Mouse (Mus musculus) adrenal gland, postnatal 14 days (tissue): ENCODE measurements around the gene Rex1bd. TPM values are rescaled to one million over a fixed set of nuclear protein-coding genes. Genes with fewer than 3 reads are reported as not detected.

ENCODE experiments used
- DNase-seq: peaks from one replicate; pipeline ENCODE4 v3.0.0; 2021; ENCODE audit warnings: mixed read lengths
- total RNA-seq: library from RNA; stranded (reverse); gene quantifications from 2 replicates; pipeline ENCODE4 v1.2.3, GENCODE M21; 2021

Rex1bd gene
- total RNA-seq, 1 experiment from 2014 or later: 123 TPM

GRCm38 (mm10) chr8:70476333-70477268 lies 30.0 kb downstream of the Rex1bd start, which contains the start of gene Klhl26:
TSS of gene Klhl26 (minus strand) at chr8:70476968.
- peak; percentile 99 for DNase-seq

GRCm38 (mm10) chr8:70471856-70472255 lies 34.7 kb downstream of the Rex1bd start:
- DNase-seq: no peak

- DNase-seq: no peak
Measured at GRCm38 (mm10) chr8:70469938-70470337, 36.6 kb downstream of the Rex1bd start.

- no peak for DNase-seq
Measured at GRCm38 (mm10) chr8:70469295-70469916, 37.1 kb downstream of the Rex1bd start.

GRCm38 (mm10) chr8:70468733-70469132 lies 37.8 kb downstream of the Rex1bd start:
- no peak for DNase-seq

GRCm38 (mm10) chr8:70467907-70468306 lies 38.6 kb downstream of the Rex1bd start:
- no peak for DNase-seq

- no peak for DNase-seq
Measured at GRCm38 (mm10) chr8:70467229-70467725, 39.3 kb downstream of the Rex1bd start.

GRCm38 (mm10) chr8:70466771-70467170 lies 39.8 kb downstream of the Rex1bd start:
- no peak for DNase-seq

GRCm38 (mm10) chr8:70466305-70466704 lies 40.2 kb downstream of the Rex1bd start:
- DNase-seq: no peak

GRCm38 (mm10) chr8:70465701-70466100 lies 40.9 kb downstream of the Rex1bd start:
- no peak for DNase-seq

GRCm38 (mm10) chr8:70464162-70464561 lies 42.4 kb downstream of the Rex1bd start:
- DNase-seq: no peak

GRCm38 (mm10) chr8:70463306-70463705 lies 43.2 kb downstream of the Rex1bd start:
- DNase-seq: no peak

GRCm38 (mm10) chr8:70462516-70462813 lies 44.1 kb downstream of the Rex1bd start:
- no peak for DNase-seq

- DNase-seq: peak; percentile 83
Measured at GRCm38 (mm10) chr8:70461765-70462515, 44.6 kb downstream of the Rex1bd start.

- no peak for DNase-seq
Measured at GRCm38 (mm10) chr8:70460606-70461005, 45.9 kb downstream of the Rex1bd start.

GRCm38 (mm10) chr8:70460199-70460598 lies 46.4 kb downstream of the Rex1bd start:
- no peak for DNase-seq

GRCm38 (mm10) chr8:70459636-70460035 lies 46.9 kb downstream of the Rex1bd start:
- no peak for DNase-seq

- no peak for DNase-seq
Measured at GRCm38 (mm10) chr8:70458462-70458861, 48.1 kb downstream of the Rex1bd start.

- no peak for DNase-seq
Measured at GRCm38 (mm10) chr8:70457882-70458281, 48.7 kb downstream of the Rex1bd start.

GRCm38 (mm10) chr8:70456996-70457395 lies 49.6 kb downstream of the Rex1bd start:
- DNase-seq: peak; percentile 59
